Mouse (Mus musculus): ENCODE data around the gene Mtus2. TPM values are rescaled to one million over a fixed set of nuclear protein-coding genes. Genes with fewer than 3 reads are reported as not detected.

Mtus2 gene
- polyA plus RNA-seq, 1 experiment from 2014 or later: 5.5 TPM

DNA sequence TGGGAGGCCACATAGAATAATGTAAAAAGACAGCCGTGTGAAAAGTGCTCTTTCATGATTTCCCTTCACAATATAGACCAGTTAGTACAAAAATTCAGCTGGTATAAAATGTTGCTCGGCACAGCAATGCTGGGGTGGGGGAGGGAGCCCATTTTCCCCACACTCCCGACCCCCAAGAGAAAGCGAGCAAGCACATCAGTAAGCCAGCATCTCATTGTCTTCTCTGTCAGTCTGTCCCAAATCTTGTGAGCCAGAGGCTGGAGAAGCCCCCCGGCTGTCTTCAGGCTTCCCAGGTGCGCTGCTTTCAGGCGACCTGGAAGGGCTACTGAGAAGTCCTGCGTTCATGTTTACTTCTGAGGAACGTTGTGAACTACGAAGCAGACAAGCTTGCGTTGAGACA is 699 bp upstream of the Mtus2 start:
- 3% methylated on average over 11 of the region's 11 CpGs for WGBS
- Histone ChIP-seq H3K9me3 (ENCODE audit: low read length) (no peaks in the 10 kb centered on the region), H3K9ac (replicated peaks; ENCODE audit: low read depth) (no peak overlapping the region), H3K27ac (ENCODE audit: low read length) (no peak overlapping the region), H3K36me3 (ENCODE audit: insufficient read depth, low read length) (no peaks in the 10 kb centered on the region), H3K4me1 (ENCODE audit: insufficient read depth, low read depth, low read length) (no peaks in the 10 kb centered on the region), H3K4me3 (ENCODE audit: low read depth, low read length) (no peak overlapping the region), H3K4me2 (replicated peaks; ENCODE audit: low read depth, low read length) (no peak overlapping the region), H3K27me3 (replicated peaks; ENCODE audit: insufficient read depth, low read length) (peaks cover 18% of the 10 kb centered on the region; the same call in 1 of the 2 replicates)
- no peak for DNase-seq (ENCODE audit: low spot score)
- TF ChIP-seq CTCF (IDR thresholded peaks at IDR 0.05) (no peak), EP300 (IDR thresholded peaks at IDR 0.05) (no peak)
- no peak for ATAC-seq

DNA sequence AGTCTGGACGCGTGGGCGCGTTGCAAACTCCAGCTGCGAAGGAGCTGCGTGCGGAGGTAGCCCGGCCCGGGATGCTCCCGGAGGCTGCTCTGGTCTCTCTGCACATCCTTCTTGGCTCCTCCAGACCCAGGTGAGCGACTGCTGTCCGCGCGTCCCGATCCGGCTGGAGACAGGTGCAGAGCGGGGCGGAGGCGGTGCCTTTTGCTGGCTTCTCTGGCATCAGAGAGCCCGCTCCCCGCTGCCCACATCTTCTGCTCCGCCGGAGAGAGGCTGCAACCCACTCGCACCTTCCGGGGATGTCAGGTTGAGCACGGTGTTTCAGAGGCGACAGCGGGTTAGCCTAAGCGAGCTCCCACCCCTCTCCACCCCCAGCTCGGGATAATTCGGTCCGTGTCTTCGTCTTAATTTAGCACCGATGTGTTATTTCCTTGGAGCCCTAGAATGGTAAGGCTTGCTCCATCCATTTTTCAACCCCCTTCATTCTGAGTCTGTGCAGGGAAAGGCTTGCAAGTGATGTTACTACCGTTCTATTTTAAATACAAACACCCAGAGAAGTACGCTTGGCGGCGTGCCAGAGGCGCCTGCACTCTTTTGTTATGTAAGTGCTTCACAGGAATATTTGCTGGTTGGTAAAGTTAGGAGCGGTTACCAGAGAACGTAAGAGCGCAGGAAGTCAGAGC is 612 bp downstream of the Mtus2 start:
- H3K27ac ChIP-seq (ENCODE audit: low read length): no peak overlapping the region
- no peak overlapping the region for H3K9ac ChIP-seq (replicated peaks; ENCODE audit: low read depth)
- WGBS: 2% methylated on average over 38 of the region's 42 CpGs
- no peaks in the 10 kb centered on the region for H3K4me1 ChIP-seq (ENCODE audit: insufficient read depth, low read depth, low read length)
- H3K4me3 ChIP-seq (ENCODE audit: low read depth, low read length): peak overlapping the region; percentile 40
- no peaks in the 10 kb centered on the region for H3K9me3 ChIP-seq (ENCODE audit: low read length)
- ATAC-seq: peak; percentile 41
- peaks cover 18% of the 10 kb centered on the region; the same call in 1 of the 2 replicates for H3K27me3 ChIP-seq (replicated peaks; ENCODE audit: insufficient read depth, low read length)
- no peak for TF ChIP-seq CTCF (IDR thresholded peaks at IDR 0.05)
- peak overlapping the region; percentile 80 for H3K4me2 ChIP-seq (replicated peaks; ENCODE audit: low read depth, low read length)
- no peaks in the 10 kb centered on the region for H3K36me3 ChIP-seq (ENCODE audit: insufficient read depth, low read length)
- peak; percentile 78 for DNase-seq (ENCODE audit: low spot score)

DNA sequence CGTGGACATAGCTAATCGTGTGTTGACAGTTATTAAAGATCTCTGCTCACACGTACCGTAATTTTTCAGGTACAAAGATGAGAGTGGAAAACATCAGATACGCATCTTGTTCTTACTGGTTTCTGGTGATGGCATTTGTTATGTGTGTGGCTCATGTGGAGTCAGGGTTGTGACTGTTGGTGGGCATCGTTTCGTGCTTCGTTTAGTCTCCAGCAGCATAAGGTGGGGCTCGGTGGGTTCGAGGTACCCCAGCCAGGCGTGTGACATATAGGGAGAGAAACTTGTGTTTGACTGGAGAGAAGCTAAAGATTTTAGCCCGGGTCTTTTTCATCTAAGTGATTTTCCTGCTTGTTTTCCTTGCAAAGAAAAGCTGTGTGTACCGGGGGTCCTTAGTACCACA is 1.4 kb downstream of the Mtus2 start:
- no peaks in the 10 kb centered on the region for H3K9me3 ChIP-seq (ENCODE audit: low read length)
- DNase-seq (ENCODE audit: low spot score) (no peak), ATAC-seq (no peak)
- H3K4me1 ChIP-seq (ENCODE audit: insufficient read depth, low read depth, low read length): no peaks in the 10 kb centered on the region
- no peaks in the 10 kb centered on the region for H3K36me3 ChIP-seq (ENCODE audit: insufficient read depth, low read length)
- WGBS: 29% methylated on average over 13 of the region's 13 CpGs
- H3K27me3 ChIP-seq (replicated peaks; ENCODE audit: insufficient read depth, low read length): peaks cover 18% of the 10 kb centered on the region; the same call in 1 of the 2 replicates
- no peak overlapping the region for H3K9ac ChIP-seq (replicated peaks; ENCODE audit: low read depth)
- no peak overlapping the region for H3K27ac ChIP-seq (ENCODE audit: low read length)
- TF ChIP-seq CTCF (IDR thresholded peaks at IDR 0.05) (no peak), EP300 (IDR thresholded peaks at IDR 0.05) (no peak)
- no peak overlapping the region for H3K4me2 ChIP-seq (replicated peaks; ENCODE audit: low read depth, low read length)
- no peak overlapping the region for H3K4me3 ChIP-seq (ENCODE audit: low read depth, low read length)

DNA sequence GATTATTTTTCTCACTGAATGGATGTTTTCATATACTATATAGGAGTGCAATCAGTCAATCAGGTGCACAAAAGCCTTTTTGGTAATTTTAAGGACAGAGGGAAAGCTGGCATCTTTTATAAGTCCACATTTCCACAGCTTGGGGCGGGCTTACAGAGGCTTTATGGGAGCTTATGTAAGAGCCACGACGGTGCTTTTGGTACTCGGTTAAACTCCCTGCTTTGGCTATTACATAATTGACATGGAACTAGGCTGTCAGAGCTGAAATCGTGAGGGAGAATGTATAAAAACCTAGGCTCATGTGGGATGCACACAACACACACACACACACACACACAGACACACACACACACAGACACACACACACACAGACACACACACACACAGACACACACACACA is 2.0 kb downstream of the Mtus2 start:
- peaks cover 18% of the 10 kb centered on the region; the same call in 1 of the 2 replicates for H3K27me3 ChIP-seq (replicated peaks; ENCODE audit: insufficient read depth, low read length)
- H3K9me3 ChIP-seq (ENCODE audit: low read length): no peaks in the 10 kb centered on the region
- ATAC-seq: no peak
- WGBS: 23% methylated on average over 5 of the region's 5 CpGs
- no peak overlapping the region for H3K27ac ChIP-seq (ENCODE audit: low read length)
- no peak for DNase-seq (ENCODE audit: low spot score)
- no peak overlapping the region for H3K4me3 ChIP-seq (ENCODE audit: low read depth, low read length)
- no peak overlapping the region for H3K9ac ChIP-seq (replicated peaks; ENCODE audit: low read depth)
- no peak overlapping the region for H3K4me2 ChIP-seq (replicated peaks; ENCODE audit: low read depth, low read length)
- no peaks in the 10 kb centered on the region for H3K36me3 ChIP-seq (ENCODE audit: insufficient read depth, low read length)
- TF ChIP-seq CTCF (IDR thresholded peaks at IDR 0.05) (no peak), EP300 (IDR thresholded peaks at IDR 0.05) (no peak)
- H3K4me1 ChIP-seq (ENCODE audit: insufficient read depth, low read depth, low read length): no peaks in the 10 kb centered on the region

DNA sequence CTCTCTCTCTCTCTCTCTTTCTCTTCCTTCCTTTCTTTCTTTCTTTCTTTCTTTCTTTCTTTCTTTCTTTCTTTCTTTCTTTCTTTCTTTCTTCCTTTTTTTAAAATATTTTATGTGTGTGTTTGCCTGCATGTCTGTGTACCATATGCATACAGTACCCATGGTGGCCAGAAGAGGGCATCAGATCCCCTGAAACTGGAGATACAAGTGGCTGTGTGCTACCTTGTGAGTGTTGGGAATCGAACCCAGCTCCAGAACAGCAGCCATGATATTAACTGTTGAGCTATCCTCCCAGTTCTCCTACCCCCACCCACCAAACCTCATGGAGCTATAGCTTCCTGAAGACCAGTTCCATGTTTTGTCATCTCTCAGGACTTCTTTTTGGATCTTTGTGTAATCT is 3.7 kb downstream of the Mtus2 start:
- no peak overlapping the region for H3K27ac ChIP-seq (ENCODE audit: low read length)
- H3K9me3 ChIP-seq (ENCODE audit: low read length): no peaks in the 10 kb centered on the region
- H3K27me3 ChIP-seq (replicated peaks; ENCODE audit: insufficient read depth, low read length): peaks cover 18% of the 10 kb centered on the region; the same call in 1 of the 2 replicates
- H3K4me3 ChIP-seq (ENCODE audit: low read depth, low read length): no peak overlapping the region
- no peaks in the 10 kb centered on the region for H3K36me3 ChIP-seq (ENCODE audit: insufficient read depth, low read length)
- TF ChIP-seq EP300 (IDR thresholded peaks at IDR 0.05) (no peak), CTCF (IDR thresholded peaks at IDR 0.05) (peak; percentile 44)
- DNase-seq (ENCODE audit: low spot score): no peak
- H3K9ac ChIP-seq (replicated peaks; ENCODE audit: low read depth): no peak overlapping the region
- WGBS: 75% methylated on average over 1 of the region's 1 CpGs
- no peak for ATAC-seq
- no peak overlapping the region for H3K4me2 ChIP-seq (replicated peaks; ENCODE audit: low read depth, low read length)
- H3K4me1 ChIP-seq (ENCODE audit: insufficient read depth, low read depth, low read length): no peaks in the 10 kb centered on the region

DNA sequence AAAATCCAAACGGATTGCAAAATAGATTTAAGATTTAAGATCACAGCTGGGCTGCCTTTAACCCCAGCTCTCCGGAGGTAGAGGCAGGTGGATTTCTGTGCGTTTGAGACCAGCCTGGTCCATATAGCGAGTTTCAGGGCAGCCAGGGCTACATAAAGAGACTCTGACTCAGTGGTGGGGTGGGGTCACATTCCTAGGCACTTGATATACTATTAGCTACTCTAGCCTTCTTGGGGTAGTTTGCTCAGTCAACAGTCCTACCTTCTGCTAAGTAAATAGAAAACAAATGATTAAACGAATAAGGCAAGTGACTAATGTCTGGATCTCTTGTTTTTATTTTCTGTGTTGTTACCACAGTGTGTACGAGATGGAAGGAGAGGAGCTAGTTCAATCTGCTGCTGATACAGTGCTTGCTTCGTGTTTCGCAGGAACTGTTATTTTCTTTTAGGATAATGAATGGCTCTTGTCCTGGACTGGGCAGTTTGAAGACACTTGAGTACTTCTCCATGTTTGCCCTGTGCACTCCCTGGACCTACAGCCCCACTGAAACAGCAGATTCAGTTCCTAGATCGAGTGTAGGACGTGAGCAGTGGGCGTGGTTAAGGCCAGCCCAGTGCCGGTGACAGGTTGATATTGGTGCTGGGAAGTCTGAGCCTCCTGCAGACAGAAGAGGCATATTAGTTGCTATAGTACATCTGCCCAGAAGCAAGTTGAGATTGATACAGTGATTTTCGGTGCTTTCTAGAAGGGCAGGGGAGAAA is 6.9 kb downstream of the Mtus2 start:
- Histone ChIP-seq H3K27ac (ENCODE audit: low read length) (peak overlapping the region; percentile 20; the same call in 1 of the 2 replicates), H3K9ac (replicated peaks; ENCODE audit: low read depth) (no peak overlapping the region), H3K9me3 (ENCODE audit: low read length) (no peaks in the 10 kb centered on the region), H3K4me2 (replicated peaks; ENCODE audit: low read depth, low read length) (peak overlapping the region; percentile 47), H3K27me3 (replicated peaks; ENCODE audit: insufficient read depth, low read length) (no peaks in the 10 kb centered on the region), H3K36me3 (ENCODE audit: insufficient read depth, low read length) (no peaks in the 10 kb centered on the region), H3K4me3 (ENCODE audit: low read depth, low read length) (no peak overlapping the region), H3K4me1 (ENCODE audit: insufficient read depth, low read depth, low read length) (no peaks in the 10 kb centered on the region)
- DNase-seq (ENCODE audit: low spot score) (peak; percentile 60), ATAC-seq (peak; percentile 90)
- 38% methylated on average over 13 of the region's 13 CpGs for WGBS
- TF ChIP-seq CTCF (IDR thresholded peaks at IDR 0.05) (no peak), EP300 (IDR thresholded peaks at IDR 0.05) (peak; percentile 50; the same call in 1 of the 2 replicates)
